Mouse (Mus musculus): ENCODE measurements around the gene Tpo. TPM values are rescaled to one million over a fixed set of nuclear protein-coding genes. Genes with fewer than 3 reads are reported as not detected.

Tpo gene
- total and polyA plus RNA-seq, 3 experiments: not detected

GRCm38 (mm10) chr12:30006586-30006985 is 125.8 kb downstream of the Tpo start:
- TF ChIP-seq GABPA (IDR thresholded peaks at IDR 0.05; ENCODE audit: low read depth, low read length) (no peak), CTCF (IDR thresholded peaks at IDR 0.05 in 2 of 3, conservative IDR thresholded peaks at IDR 0.05 in 1 of 3; ENCODE audit: control insufficient read depth in 1 of 3, insufficient read depth in 1 of 3, low read depth in 2 of 3, low read length in 3 of 3, poor library complexity in 1 of 3, severe bottlenecking in 1 of 3) (no peak), MAZ (IDR thresholded peaks at IDR 0.05; ENCODE audit: low read depth, low read length) (no peak), CHD1 (IDR thresholded peaks at IDR 0.05; ENCODE audit: low read depth, low read length) (no peak), ELF1 (IDR thresholded peaks at IDR 0.05; ENCODE audit: low read depth, low read length) (no peak), MAX (IDR thresholded peaks at IDR 0.05; ENCODE audit: low read length) (no peak), MEF2A (IDR thresholded peaks at IDR 0.05; ENCODE audit: extremely low read depth, insufficient replicate concordance, low read depth, low read length, poor library complexity, severe bottlenecking) (no peak), SIN3A (IDR thresholded peaks at IDR 0.05; ENCODE audit: low read length) (no peak), POLR2AphosphoS2 (IDR thresholded peaks at IDR 0.05; ENCODE audit: low read length) (no peak), ZC3H11A (IDR thresholded peaks at IDR 0.05; ENCODE audit: low read depth, low read length) (no peak), MYC (IDR thresholded peaks at IDR 0.05; ENCODE audit: low read depth, low read length) (no peak)
- Histone ChIP-seq H3K27me3 (ENCODE audit: control insufficient read depth in 1 of 2, insufficient read depth in 2 of 2, low read length in 2 of 2) (no peaks in the 10 kb centered on the region), H3K4me3 (ENCODE audit: control insufficient read depth in 1 of 2, insufficient read depth in 1 of 2, low read depth in 2 of 2, low read length in 2 of 2) (no peak overlapping the region), H3K36me3 (ENCODE audit: control insufficient read depth in 1 of 2, insufficient read depth in 2 of 2, low read length in 2 of 2) (no peaks in the 10 kb centered on the region), H3K27ac (ENCODE audit: control insufficient read depth, low read depth, low read length) (no peak overlapping the region), H3K4me1 (ENCODE audit: control insufficient read depth in 1 of 2, insufficient read depth in 2 of 2, low read length in 2 of 2) (no peaks in the 10 kb centered on the region), H3K9ac (ENCODE audit: control insufficient read depth, low read depth, low read length, poor library complexity, severe bottlenecking) (no peak overlapping the region), H3K79me2 (ENCODE audit: control insufficient read depth, insufficient read depth, low read length, poor library complexity) (no peaks in the 10 kb centered on the region), H3K9me3 (replicated peaks; ENCODE audit: insufficient read depth, low read length) (no peaks in the 10 kb centered on the region)
- DNase-seq (ENCODE audit: low read depth, low spot score): no peak

Other genes with a start within 250 kb of the Tpo start
- gene Pxdn, start 195.0 kb downstream of the Tpo start, total RNA-seq (2012; rRNA removed): not detected in 2 replicates
- gene Pxdn, start 195.0 kb downstream of the Tpo start, polyA plus RNA-seq (2012; ENCODE audit: insufficient read depth in 1 of 2, insufficient read length in 2 of 2, low read depth in 1 of 2, low replicate concordance in 2 of 2, missing spikeins in 1 of 2): not detected
- gene Sntg2, start 240.8 kb upstream of the Tpo start, total RNA-seq (2012; rRNA removed): not detected in 2 replicates
- gene Sntg2, start 240.8 kb upstream of the Tpo start, polyA plus RNA-seq (2012; ENCODE audit: insufficient read depth in 1 of 2, insufficient read length in 2 of 2, low read depth in 1 of 2, low replicate concordance in 2 of 2, missing spikeins in 1 of 2): not detected